Mouse (Mus musculus) WW6 (cell line): ENCODE measurements around the gene Tcf20.
A peak's percentile ranks its signal among the peaks of the same experiment; 100 is the strongest.
"Not testable (repeated sequence)": the region's sequence is repeated elsewhere in the genome, so short reads cannot be mapped to it uniquely, and the experiment has no call there.

ENCODE experiments used
- DNase-seq: peaks from one replicate; pipeline ENCODE4 v3.0.0-alpha.2; 2013; ENCODE audit warnings: low read depth, low spot score

The Tcf20 gene

DNA sequence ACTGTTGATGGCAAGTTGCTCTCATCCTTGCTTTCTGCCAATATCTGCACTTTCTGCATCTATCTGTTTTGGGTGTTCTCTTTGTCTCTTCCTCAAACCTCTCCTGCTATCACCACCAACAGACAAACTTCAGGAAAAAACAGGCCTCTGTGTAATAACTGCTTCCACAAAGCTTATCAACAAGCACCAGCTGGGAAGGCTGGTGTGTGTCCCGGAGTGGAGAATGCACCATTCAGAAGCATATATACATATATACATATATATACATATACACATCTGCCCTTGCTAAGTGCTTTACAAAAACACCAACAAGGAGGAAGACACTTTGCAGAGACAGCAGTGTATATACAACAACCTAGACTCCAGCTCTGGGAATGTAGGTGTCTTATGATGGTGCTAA lies 177.1 kb downstream of the Tcf20 start:
- no peak for DNase-seq

DNA sequence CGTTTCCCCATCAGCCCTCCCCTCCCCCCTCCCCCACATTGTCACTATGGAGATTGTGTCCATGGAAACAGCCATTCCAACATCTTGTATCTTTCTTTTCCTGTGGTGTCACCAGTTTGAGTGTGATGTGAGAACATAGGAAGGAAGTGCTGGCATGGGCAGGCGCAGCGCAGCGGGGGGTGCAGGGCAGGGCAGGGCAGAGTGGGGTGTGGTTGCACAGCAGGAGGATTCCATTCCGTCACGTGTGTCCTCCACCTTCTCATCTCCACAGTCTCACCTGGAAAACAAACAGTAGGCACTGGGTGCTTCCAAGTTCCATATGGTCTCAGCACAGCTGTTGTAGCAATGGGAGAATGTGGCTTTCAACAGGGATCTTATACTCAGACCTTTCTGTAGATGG lies 178.2 kb downstream of the Tcf20 start:
- peak; percentile 7 for DNase-seq

DNA sequence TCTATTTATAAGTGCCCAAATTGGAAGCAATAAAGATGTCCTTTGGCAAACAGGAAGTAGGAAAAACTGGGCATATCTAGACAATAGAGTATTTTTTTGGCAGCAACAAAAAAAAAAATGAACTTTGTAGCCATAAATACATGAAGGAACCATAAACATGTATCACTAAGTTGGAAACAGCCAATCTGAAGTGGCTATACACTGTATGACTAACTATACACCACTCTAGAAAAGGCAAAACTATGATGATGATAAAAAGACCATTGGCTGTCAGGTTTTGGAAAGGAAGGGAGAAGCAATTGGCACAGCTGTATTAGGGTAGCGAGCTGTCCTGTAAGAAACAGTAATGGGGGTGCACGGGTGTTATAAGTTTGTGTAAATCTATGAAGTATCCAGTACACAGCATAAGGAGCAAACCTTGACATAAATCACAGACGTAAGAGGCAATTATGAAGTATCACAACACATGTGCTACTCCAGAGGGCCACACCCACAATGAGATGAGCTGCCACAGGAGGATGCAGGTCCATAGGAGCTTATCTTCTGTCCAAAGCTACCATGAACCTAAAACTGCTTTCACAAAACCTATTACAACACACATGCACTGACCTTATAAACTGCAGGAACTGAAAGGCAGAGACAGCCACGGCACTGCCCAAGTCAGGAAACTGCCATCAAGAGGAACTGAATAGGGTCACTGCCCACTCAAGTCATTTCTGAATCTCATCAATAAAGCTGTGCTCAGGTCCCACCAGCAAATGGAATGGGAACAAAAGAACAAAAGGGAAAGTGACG lies 180.5 kb downstream of the Tcf20 start:
- no peak for DNase-seq

DNA sequence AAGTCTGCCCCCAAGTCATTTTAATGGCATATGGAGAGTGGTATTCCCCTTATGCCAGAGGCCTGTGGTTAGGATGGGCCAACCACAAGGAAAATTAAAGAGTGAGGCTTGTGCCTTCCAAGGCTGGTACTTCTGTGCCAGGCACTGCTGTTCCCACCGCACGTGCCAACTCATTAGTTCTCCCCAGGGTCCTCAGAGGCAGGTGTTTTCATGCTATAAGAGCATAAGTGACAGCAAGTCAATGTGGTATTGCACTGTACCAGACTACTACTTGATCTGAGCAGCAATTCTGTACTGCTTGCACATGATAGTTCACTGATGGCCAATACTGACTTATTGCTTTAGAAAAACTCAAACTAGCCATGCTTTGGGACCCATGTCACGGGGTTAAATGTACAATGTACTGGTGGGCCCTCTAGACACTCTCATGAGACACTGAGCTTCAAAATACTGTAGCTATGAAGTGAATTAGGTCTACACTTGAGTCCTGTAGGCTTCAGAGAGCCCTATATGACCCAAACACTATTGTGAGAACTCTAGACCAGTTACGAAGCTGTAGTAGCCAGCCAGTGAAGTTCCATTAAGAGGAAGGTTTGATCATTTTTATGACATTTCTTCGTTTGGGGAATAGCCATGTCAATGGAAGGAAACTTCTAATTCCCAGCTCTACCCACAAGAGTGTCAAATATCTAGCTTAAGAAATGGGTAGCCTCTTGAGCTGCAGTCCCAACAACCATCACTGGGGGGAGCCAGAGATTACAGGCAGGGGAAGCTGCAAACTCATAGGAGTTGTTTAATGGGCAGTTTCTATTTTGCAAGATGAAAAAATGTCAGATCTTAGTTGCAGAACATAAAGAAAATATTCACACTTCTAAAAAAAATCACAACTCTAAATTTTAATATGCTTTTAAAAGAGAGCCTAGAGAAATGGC lies 182.7 kb downstream of the Tcf20 start:
- DNase-seq: peak; percentile 40

DNA sequence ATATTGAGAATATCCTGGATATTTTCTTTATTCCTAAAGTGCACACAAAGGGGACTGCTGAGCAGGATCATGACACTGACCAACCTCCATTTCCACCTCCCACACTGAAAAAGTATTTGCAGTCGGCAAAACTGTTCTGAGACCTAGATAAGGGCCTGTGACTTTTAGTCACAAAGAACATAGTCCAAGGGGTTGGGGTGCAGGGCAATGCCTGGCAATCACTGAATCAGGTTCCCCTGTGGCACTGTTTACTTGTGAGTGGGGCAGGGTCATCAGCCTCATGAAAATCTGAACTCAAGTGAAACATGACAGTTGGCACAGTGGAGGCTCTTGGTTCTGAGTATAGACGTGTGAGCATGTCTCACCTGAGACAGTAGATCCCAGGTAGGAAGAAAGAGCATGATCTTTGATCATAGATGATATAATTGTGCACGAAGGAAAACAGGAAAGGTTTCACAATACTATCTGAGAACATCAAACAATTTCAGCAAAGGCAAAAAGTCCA lies 191.7 kb downstream of the Tcf20 start:
- no peak for DNase-seq

DNA sequence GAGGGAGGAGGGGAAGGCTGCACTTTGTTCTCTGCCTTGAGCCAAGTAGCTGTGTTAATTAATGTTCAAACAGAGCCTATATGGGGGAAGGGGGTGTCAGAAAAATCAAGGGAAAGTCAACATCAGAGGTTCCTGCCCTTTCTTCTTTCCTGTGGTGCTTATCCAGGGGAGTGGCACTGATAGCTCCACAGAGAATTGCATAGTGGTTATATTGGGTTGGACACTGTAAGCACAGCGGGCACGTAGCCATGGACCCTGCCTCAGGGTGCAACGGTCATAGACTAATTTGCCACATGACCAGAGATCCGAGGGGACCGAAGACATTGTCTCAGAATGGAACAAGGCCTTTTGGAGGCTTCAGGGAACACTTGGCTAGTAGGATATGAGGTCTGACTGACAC lies 193.4 kb downstream of the Tcf20 start, which contains the start of gene Cyp2d26:
Cyp2d26 (minus strand) TSS at position 18 of the 400 bp plus-strand sequence.
- no peak for DNase-seq

DNA sequence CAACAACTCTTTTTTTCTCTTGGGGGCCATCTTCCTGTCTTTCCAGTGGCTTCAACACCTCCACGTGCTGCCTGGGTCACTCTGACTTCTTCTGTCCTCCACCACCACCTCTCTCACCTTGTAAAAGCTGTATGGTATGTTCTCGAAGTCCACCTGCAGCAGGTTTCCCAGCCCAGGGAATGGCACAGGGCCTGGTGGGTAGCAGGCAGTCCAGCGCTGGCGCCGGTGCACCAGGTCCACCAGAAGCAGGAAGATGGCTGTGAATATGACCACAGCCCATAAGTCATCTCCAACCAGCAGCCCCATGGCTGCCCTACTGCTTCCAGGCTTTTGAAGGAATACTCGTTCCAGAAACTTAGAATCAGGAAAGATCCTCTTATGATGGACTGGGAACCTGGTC lies 193.8 kb downstream of the Tcf20 start:
- no peak for DNase-seq

DNA sequence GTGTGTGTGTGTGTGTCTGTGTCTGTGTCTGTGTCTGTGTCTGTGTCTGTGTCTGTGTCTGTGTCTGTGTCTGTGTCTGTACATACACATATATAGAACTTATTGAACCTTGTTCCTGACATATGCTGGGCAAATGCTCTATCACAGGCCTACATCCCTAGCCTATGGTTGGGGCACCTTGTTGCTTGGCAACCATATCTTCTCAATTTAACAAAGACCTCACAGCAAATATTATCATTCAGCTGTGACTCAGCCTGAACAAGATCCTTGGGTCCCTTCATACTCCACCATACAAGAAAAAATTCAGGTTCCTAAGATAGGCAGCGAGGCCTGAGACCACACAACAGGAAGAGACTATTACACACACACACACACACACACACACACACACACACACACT lies 194.2 kb downstream of the Tcf20 start:
- no peak for DNase-seq

DNA sequence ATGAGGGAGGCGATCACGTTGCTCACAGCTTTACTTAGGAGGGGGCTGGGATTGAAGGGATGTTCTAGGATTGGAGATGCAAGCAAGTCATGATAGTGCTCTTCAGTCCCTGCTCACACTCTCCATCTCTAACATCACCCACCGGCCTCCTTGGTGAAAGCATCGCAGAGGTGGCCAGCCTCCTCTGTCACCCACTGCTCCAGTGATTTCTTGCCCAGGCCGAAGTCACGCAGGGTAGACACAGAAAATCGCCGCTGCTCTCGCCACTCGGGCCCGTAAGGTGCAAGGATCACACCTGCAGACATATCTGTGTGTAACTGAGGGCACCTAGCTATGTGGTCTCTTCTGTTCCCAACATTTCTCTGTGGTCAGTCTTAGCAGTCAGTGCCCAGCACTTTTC lies 195.1 kb downstream of the Tcf20 start:
- DNase-seq: no peak

DNA sequence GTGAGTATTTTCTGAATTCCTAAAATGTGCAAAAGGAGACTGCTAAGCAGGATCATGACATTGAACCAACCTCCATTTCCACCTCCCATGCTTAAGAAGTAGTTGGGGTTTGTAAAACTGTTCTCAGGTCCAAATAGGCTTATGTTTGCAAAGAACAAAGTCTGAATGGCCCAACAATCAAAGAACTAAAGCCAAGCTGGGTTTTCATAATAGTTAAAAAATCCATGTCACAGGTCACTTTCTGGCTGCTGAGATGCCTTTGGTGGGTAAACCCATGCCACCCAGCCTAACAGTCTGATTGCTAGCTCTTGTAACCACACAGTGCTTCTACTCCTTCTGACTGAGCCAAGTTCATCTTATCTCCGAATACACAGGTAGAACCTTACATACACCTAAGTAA lies 203.1 kb downstream of the Tcf20 start:
- DNase-seq: no peak

DNA sequence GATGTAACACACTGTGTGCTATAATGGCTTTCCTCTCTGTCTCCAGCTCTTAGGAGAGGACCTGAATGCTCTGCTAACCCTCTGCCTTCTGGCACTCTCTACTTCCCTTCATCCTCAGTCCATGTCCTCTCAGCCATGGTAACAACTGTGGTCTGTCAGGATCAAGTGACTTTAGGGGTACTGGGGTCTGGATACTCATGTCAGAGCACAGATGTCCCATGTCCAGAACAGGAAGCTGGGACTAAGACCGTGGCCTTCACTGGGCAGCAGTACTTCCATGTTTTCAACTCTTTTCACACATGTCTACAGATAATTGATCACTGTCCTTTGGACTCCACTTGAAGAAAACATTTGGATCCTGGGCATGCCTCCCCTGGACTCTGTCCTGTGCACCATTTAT lies 203.9 kb downstream of the Tcf20 start:
- DNase-seq: no peak

DNA sequence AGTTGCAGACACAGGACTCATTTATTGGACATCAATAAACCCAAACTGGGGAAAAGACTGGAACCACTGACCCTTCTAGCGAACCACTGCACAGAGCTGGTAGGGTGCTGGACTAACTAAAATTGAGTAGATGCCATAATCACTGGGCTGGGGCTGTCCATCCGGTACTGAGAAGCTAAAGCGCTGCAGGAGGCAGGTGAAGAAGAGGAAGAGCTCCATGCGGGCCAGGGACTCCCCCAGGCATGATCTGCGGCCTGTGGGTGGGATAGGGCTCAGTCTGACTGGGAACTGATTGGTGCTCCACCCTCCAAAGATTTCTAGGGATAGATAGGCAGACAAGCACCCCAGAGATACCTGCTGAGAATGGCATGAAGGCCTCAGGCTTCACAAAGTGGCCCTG lies 209.8 kb downstream of the Tcf20 start:
- not testable (repeated sequence) for DNase-seq

DNA sequence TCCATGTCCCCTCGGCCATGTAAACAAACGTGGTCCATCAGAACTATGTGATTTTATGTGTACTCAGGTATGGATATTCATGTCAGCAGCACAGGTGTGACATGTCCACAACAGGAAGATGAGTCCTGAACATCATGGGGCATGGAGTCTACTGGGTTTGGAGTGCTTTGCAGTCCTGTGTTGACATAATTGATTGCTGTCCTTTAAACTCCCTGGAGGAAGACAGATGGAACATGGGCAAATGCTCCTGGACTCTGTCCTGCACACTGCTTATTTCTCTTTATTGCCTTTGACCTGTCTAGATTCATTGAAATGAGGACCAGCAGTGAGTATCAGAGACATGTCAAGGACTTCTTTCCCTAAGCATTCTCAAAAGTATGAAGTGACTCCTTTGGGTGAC lies 221.7 kb downstream of the Tcf20 start:
- no peak for DNase-seq

DNA sequence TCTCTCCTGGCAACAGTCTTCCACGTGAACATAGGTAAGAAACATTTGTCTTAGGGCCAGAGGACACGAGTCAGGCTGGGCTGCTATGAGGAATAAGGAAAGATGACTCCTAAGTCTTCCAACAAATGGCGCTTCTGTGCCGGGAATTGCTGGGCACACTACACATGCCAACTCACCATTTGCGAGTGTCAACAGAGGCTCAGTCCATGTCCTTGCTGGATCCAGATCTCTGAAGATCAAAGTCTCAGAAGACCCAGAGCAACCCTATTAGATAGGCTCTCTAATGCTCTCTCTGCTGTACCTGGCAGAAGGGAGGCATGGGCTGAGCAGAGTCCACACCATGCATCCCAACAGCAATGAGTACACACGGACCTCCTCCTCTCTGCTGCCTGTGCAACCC lies 222.8 kb downstream of the Tcf20 start:
- no peak for DNase-seq

DNA sequence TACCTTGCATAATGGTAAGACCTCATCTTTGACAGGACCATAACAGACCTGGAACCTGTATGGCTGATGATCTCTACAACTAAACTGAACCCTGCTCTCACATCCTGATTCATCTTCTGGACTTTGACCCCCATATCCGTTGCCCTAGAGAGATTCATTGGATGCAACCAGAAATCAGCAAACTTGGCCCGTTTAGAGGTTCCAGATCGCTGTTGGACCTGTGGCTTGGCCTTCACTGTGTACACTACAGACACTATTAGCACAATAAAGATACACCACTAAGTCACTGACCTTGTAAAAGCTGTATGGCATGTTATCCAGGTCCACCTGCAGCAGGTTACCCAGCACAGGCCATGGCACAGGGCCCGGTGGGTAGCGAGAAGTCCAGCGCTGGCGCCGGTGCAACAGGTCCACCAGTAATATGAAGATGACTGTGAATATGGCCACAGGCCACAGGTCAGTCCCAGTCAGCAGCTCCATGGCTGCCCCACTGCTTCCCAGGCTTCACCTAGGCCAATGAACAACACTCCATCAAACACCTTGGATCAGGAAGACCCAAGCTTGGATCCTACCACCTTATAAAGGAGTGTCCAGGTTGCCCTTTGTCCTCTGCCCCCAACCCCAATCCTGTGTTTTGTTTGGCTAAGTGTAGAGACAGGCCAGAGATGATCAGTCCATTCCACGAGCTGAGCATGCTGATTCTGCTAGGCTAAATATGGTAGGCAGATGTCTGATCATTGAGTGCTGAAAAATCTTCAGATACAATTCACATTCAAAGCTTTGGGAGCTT lies 223.8 kb downstream of the Tcf20 start, which contains the start of gene Cyp2d40:
Cyp2d40 (minus strand) TSS at position 553 of the 790 bp plus-strand sequence.
- DNase-seq: no peak
